Mouse (Mus musculus): Measurements from ENCODE around the gene Gm43518. TPM values are rescaled to one million over a fixed set of nuclear protein-coding genes. Genes with fewer than 3 reads are reported as not detected.

Gene Gm43518
- polyA plus RNA-seq, 1 experiment from 2014 or later: 3.4 TPM

- no peak for ATAC-seq (ENCODE audit: low FRiP score, low read depth)
- Histone ChIP-seq H3K4me3 (no peak overlapping the region), H3K9me3 (no peaks in the 10 kb centered on the region), H3K9ac (no peak overlapping the region), H3K27me3 (replicated peaks) (no peaks in the 10 kb centered on the region), H3K36me3 (peaks cover 10% of the 10 kb centered on the region), H3K4me1 (peaks cover 17% of the 10 kb centered on the region), H3K4me2 (replicated peaks) (no peak overlapping the region), H3K27ac (no peak overlapping the region)
- 74% methylated on average over 11 of the region's 11 CpGs for WGBS
These were observed 23.1 kb upstream of the Gm43518 start for GRCm38 (mm10) chr5:123904059-123904672.

GRCm38 (mm10) chr5:123906146-123906975 is 20.9 kb upstream of the Gm43518 start:
- no peak overlapping the region for H3K27ac ChIP-seq
- no peaks in the 10 kb centered on the region for H3K9me3 ChIP-seq
- H3K27me3 ChIP-seq (replicated peaks): no peaks in the 10 kb centered on the region
- H3K4me3 ChIP-seq: peak overlapping the region; percentile 73; the same call in 1 of the 2 replicates
- H3K4me2 ChIP-seq (replicated peaks): peak overlapping the region; percentile 88
- H3K4me1 ChIP-seq: peaks cover 19% of the 10 kb centered on the region
- no peak overlapping the region; the same call in 1 of the 2 replicates for H3K9ac ChIP-seq
- no peak for ATAC-seq (ENCODE audit: low FRiP score, low read depth)
- 76% methylated on average over 17 of the region's 17 CpGs for WGBS
- H3K36me3 ChIP-seq: peaks cover 30% of the 10 kb centered on the region

- Histone ChIP-seq H3K27ac (peak within 1 kb of the TSS; percentile 29; the same call in 1 of the 2 replicates), H3K9me3 (no peaks in the 10 kb centered on the region), H3K27me3 (replicated peaks) (no peaks in the 10 kb centered on the region), H3K4me3 (peak within 1 kb of the TSS; percentile 73), H3K9ac (peak within 1 kb of the TSS; percentile 97), H3K4me2 (replicated peaks) (peak within 1 kb of the TSS; percentile 88), H3K4me1 (peaks cover 19% of the 10 kb centered on the region), H3K36me3 (peaks cover 37% of the 10 kb centered on the region)
- peak; percentile 93 for ATAC-seq (ENCODE audit: low FRiP score, low read depth)
- under 1% methylated on average over 56 of the region's 61 CpGs for WGBS
These were observed 20.1 kb upstream of the Gm43518 start, which contains the start of gene Denr for GRCm38 (mm10) chr5:123906976-123907630. TSS of gene Denr (plus strand) at chr5:123907175.

GRCm38 (mm10) chr5:123907631-123907977 is 19.6 kb upstream of the Gm43518 start:
- Histone ChIP-seq H3K4me3 (peak overlapping the region; percentile 73), H3K4me1 (peaks cover 19% of the 10 kb centered on the region), H3K9ac (peak overlapping the region; percentile 97), H3K36me3 (peaks cover 41% of the 10 kb centered on the region), H3K27me3 (replicated peaks) (no peaks in the 10 kb centered on the region), H3K4me2 (replicated peaks) (peak overlapping the region; percentile 88), H3K9me3 (no peaks in the 10 kb centered on the region), H3K27ac (no peak overlapping the region)
- ATAC-seq (ENCODE audit: low FRiP score, low read depth): no peak; the same call in 1 of the 2 replicates
- 5% methylated on average over 10 of the region's 10 CpGs for WGBS

GRCm38 (mm10) chr5:123914852-123915251 is 12.4 kb upstream of the Gm43518 start:
- Histone ChIP-seq H3K27ac (no peak overlapping the region), H3K9me3 (no peaks in the 10 kb centered on the region), H3K4me3 (no peak overlapping the region), H3K4me1 (no peaks in the 10 kb centered on the region), H3K4me2 (replicated peaks) (no peak overlapping the region), H3K9ac (no peak overlapping the region), H3K36me3 (peaks cover 79% of the 10 kb centered on the region), H3K27me3 (replicated peaks) (no peaks in the 10 kb centered on the region)
- WGBS: 96% methylated on average over 3 of the region's 3 CpGs
- ATAC-seq (ENCODE audit: low FRiP score, low read depth): no peak

GRCm38 (mm10) chr5:123922112-123922511 is 5.1 kb upstream of the Gm43518 start:
- H3K4me1 ChIP-seq: no peaks in the 10 kb centered on the region
- no peaks in the 10 kb centered on the region for H3K9me3 ChIP-seq
- H3K27ac ChIP-seq: no peak overlapping the region
- no peak overlapping the region for H3K9ac ChIP-seq
- H3K4me2 ChIP-seq (replicated peaks): no peak overlapping the region
- WGBS: 92% methylated on average over 6 of the region's 6 CpGs
- no peaks in the 10 kb centered on the region for H3K27me3 ChIP-seq (replicated peaks)
- peaks cover 88% of the 10 kb centered on the region for H3K36me3 ChIP-seq
- no peak for ATAC-seq (ENCODE audit: low FRiP score, low read depth)
- no peak overlapping the region for H3K4me3 ChIP-seq

- Histone ChIP-seq H3K4me2 (replicated peaks) (peak within 1 kb of the TSS; percentile 77), H3K27me3 (replicated peaks) (no peaks in the 10 kb centered on the region), H3K27ac (peak within 1 kb of the TSS; percentile 64; the same call in 1 of the 2 replicates), H3K4me3 (peak within 1 kb of the TSS; percentile 71), H3K9ac (peak within 1 kb of the TSS; percentile 88), H3K4me1 (no peaks in the 10 kb centered on the region), H3K36me3 (peaks cover 30% of the 10 kb centered on the region), H3K9me3 (no peaks in the 10 kb centered on the region)
- WGBS: under 1% methylated on average over 56 of the region's 56 CpGs
- ATAC-seq (ENCODE audit: low FRiP score, low read depth): peak; percentile 97
These were observed 3.3 kb downstream of the Gm43518 start, which contains the start of gene Ccdc62 for GRCm38 (mm10) chr5:123930508-123930989. TSS of gene Ccdc62 (plus strand) at chr5:123930679.

GRCm38 (mm10) chr5:123931131-123931530 is 3.9 kb downstream of the Gm43518 start:
- H3K4me3 ChIP-seq: peak overlapping the region; percentile 71
- H3K4me2 ChIP-seq (replicated peaks): peak overlapping the region; percentile 77
- peak overlapping the region; percentile 88 for H3K9ac ChIP-seq
- H3K4me1 ChIP-seq: no peaks in the 10 kb centered on the region
- 55% methylated on average over 13 of the region's 13 CpGs for WGBS
- no peak overlapping the region for H3K27ac ChIP-seq
- no peaks in the 10 kb centered on the region for H3K9me3 ChIP-seq
- H3K27me3 ChIP-seq (replicated peaks): no peaks in the 10 kb centered on the region
- no peak for ATAC-seq (ENCODE audit: low FRiP score, low read depth)
- peaks cover 27% of the 10 kb centered on the region for H3K36me3 ChIP-seq

GRCm38 (mm10) chr5:123932927-123933326 is 5.7 kb downstream of the Gm43518 start:
- Histone ChIP-seq H3K9ac (no peak overlapping the region), H3K4me1 (no peaks in the 10 kb centered on the region), H3K4me2 (replicated peaks) (no peak overlapping the region), H3K9me3 (no peaks in the 10 kb centered on the region), H3K4me3 (no peak overlapping the region), H3K36me3 (peaks cover 9% of the 10 kb centered on the region), H3K27me3 (replicated peaks) (no peaks in the 10 kb centered on the region), H3K27ac (no peak overlapping the region)
- no peak for ATAC-seq (ENCODE audit: low FRiP score, low read depth)

- H3K36me3 ChIP-seq: peaks cover 3% of the 10 kb centered on the region
- no peak overlapping the region for H3K4me3 ChIP-seq
- H3K27ac ChIP-seq: no peak overlapping the region
- 87% methylated on average over 12 of the region's 12 CpGs for WGBS
- no peaks in the 10 kb centered on the region for H3K27me3 ChIP-seq (replicated peaks)
- H3K4me1 ChIP-seq: no peaks in the 10 kb centered on the region
- H3K9me3 ChIP-seq: no peaks in the 10 kb centered on the region
- no peak overlapping the region for H3K4me2 ChIP-seq (replicated peaks)
- H3K9ac ChIP-seq: no peak overlapping the region
- ATAC-seq (ENCODE audit: low FRiP score, low read depth): no peak
These were observed 6.3 kb downstream of the Gm43518 start for GRCm38 (mm10) chr5:123933556-123933955.

- H3K9ac ChIP-seq: 0 out of 2 replicates have a peak overlapping the region, but pooled peaks have one; percentile 35
- no peak overlapping the region for H3K27ac ChIP-seq
- no peak for ATAC-seq (ENCODE audit: low FRiP score, low read depth)
- no peaks in the 10 kb centered on the region for H3K36me3 ChIP-seq
- H3K4me1 ChIP-seq: no peaks in the 10 kb centered on the region
- H3K4me3 ChIP-seq: no peak overlapping the region
- WGBS: 40% methylated on average over 18 of the region's 18 CpGs
- H3K4me2 ChIP-seq (replicated peaks): no peak overlapping the region
- no peaks in the 10 kb centered on the region for H3K9me3 ChIP-seq
- H3K27me3 ChIP-seq (replicated peaks): no peaks in the 10 kb centered on the region
These were observed 6.9 kb downstream of the Gm43518 start for GRCm38 (mm10) chr5:123933957-123934591.

Data from neural tube, embryonic 12.5 days (tissue).